Mouse (Mus musculus) midbrain, postnatal 0 days (tissue): ENCODE results near the gene Syce3. TPM values are rescaled to one million over a fixed set of nuclear protein-coding genes. Genes with fewer than 3 reads are reported as not detected.
A peak's percentile ranks its signal among the peaks of the same experiment; 100 is the strongest.
"Not testable (repeated sequence)": the region's sequence is repeated elsewhere in the genome, so short reads cannot be mapped to it uniquely, and the experiment has no call there.

Experiments used
- ATAC-seq: fragments of 200-750 bp; cut with Nextera tagmentation; 2 replicates; pipeline ENCODE4 v1.8.0; 2017; ENCODE audit warnings: moderate number of reproducible peaks, mild to moderate bottlenecking, moderate TSS enrichment, moderate library complexity; ENCODE audit not compliant: low FRiP score
- DNase-seq: peaks from one replicate; pipeline ENCODE4 v3.0.0-alpha.2; 2015; ENCODE audit warnings: low spot score
- H3K27ac ChIP-seq: fragments of 300-500 bp; sonication (generic); 2 replicates; pipeline ENCODE4 v1.5.1; 2014; ENCODE audit warnings: low read depth, mild to moderate bottlenecking, low read length, mixed read lengths
- H3K27me3 ChIP-seq: fragments of 300-500 bp; sonication (generic); 2 replicates; pipeline ENCODE4 v1.6.1; 2014; ENCODE audit warnings: low read length, control low read depth, mixed read lengths; ENCODE audit not compliant: insufficient read depth
- H3K36me3 ChIP-seq: fragments of 300-500 bp; sonication (generic); 2 replicates; pipeline ENCODE4 v1.6.1; 2014; ENCODE audit warnings: low read length, control low read depth, mixed read lengths; ENCODE audit not compliant: insufficient read depth
- H3K4me1 ChIP-seq: fragments of 300-500 bp; sonication (generic); 2 replicates; pipeline ENCODE4 v1.6.1; 2014; ENCODE audit warnings: mild to moderate bottlenecking, control low read depth, antibody characterized with exemption, low read length, mixed read lengths; ENCODE audit not compliant: insufficient read depth
- H3K4me2 ChIP-seq: fragments of 300-500 bp; sonication (generic); 2 replicates; pipeline ENCODE4 v1.6.1; 2014; ENCODE audit warnings: low read depth, mild to moderate bottlenecking, low read length, mixed read lengths; ENCODE audit not compliant: poor library complexity, severe bottlenecking
- H3K4me3 ChIP-seq: fragments of 300-500 bp; sonication (generic); 2 replicates; pipeline ENCODE4 v1.5.1; 2014; ENCODE audit warnings: low read depth, mild to moderate bottlenecking, low read length, moderate library complexity
- H3K9ac ChIP-seq: fragments of 300-500 bp; sonication (generic); replicated peaks from 2 replicates; pipeline ENCODE4 v1.6.1; 2014; ENCODE audit warnings: mild to moderate bottlenecking, low read length, moderate library complexity, mixed read lengths; ENCODE audit not compliant: poor library complexity, severe bottlenecking
- H3K9me3 ChIP-seq: fragments of 300-500 bp; sonication (generic); 2 replicates; pipeline ENCODE4 v1.6.1; 2016; ENCODE audit warnings: low read length, control low read depth
- CTCF ChIP-seq: IDR thresholded peaks from 2 replicates; pipeline ENCODE4 v1.5.1; 2016; ENCODE audit warnings: antibody characterized with exemption, mild to moderate bottlenecking
- WGBS: fragments of 180-500 bp; shearing (Covaris S2); extraction: QIAGEN DNeasy Blood & Tissue Kit; methylation state at CpG from one replicate; pipeline ENCODE4 v1.1.7; 2014; 5-methylcytosine and 5-hydroxymethylcytosine counted together
- polyA plus RNA-seq: library from polyadenylated mRNA; unstranded; fragments of >200 nt; fragmentation: Nextera tagmentation; extraction: Ambion mirVana; gene quantifications from 2 replicates; pipeline ENCODE4 v1.2.1, GENCODE M21; 2015
- total RNA-seq: library from RNA; depleted of rRNA; stranded (reverse); fragments of >200 nt; gene quantifications from 2 replicates; pipeline ENCODE4 v1.2.3, GENCODE M21; 2014

The Syce3 gene
- total and polyA plus RNA-seq, 2 experiments from 2014 or later, result not detected

DNA sequence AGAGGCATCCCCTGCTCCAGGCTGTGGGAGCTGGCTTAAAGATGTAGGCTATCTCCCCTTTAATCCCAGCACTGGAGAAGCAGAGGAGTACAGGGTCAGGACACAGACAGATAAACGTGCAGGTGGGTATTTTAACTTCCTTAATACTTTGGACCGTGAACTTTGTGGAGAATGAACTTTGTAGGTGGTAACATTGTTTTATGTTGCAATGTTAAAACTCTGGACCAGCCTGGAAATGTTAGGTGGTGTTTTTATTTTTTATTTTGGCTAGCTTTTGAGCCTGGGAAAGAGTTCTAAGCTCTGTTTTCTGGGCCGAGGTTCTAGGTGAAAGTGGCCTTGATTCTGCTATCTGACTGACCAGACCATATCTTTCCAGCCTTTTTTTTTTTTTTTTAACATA lies 21.0 kb upstream of the Syce3 start:
- DNase-seq (no peak), ATAC-seq (no peak)
- no peak overlapping the region for H3K27ac ChIP-seq
- H3K27me3 ChIP-seq, result no peaks in the 10 kb centered on the region
- H3K4me2 ChIP-seq, result no peak overlapping the region
- H3K36me3 ChIP-seq, result peaks cover 14% of the 10 kb centered on the region
- H3K9me3 ChIP-seq, result no peaks in the 10 kb centered on the region
- H3K4me3 ChIP-seq, result no peak overlapping the region
- H3K9ac ChIP-seq, result no peak overlapping the region
- H3K4me1 ChIP-seq, result 0 out of 2 replicates have a peak, but pooled peaks cover 2% of the 10 kb centered on the region
- 89% methylated on average over 3 of the region's 3 CpGs for WGBS
- no peak for TF ChIP-seq CTCF

- WGBS, result 89% methylated on average over 9 of the region's 9 CpGs
- not testable (repeated sequence) for H3K9ac ChIP-seq, H3K4me1 ChIP-seq, H3K27ac ChIP-seq, H3K27me3 ChIP-seq, DNase-seq, H3K4me3 ChIP-seq, H3K4me2 ChIP-seq, H3K9me3 ChIP-seq, ATAC-seq
- peaks cover 19% of the 10 kb centered on the region for H3K36me3 ChIP-seq
Observed at GRCm38 (mm10) chr15:89430771-89431170, 20.5 kb upstream of the Syce3 start.

- H3K4me1 ChIP-seq, result 0 out of 2 replicates have a peak, but pooled peaks cover 2% of the 10 kb centered on the region
- peak overlapping the region; percentile 96 for H3K4me2 ChIP-seq
- H3K27ac ChIP-seq, result peak overlapping the region; percentile 93
- 48% methylated on average over 6 of the region's 6 CpGs for WGBS
- no peaks in the 10 kb centered on the region for H3K27me3 ChIP-seq
- H3K36me3 ChIP-seq, result peaks cover 22% of the 10 kb centered on the region
- H3K9ac ChIP-seq, result peak overlapping the region; percentile 66; the same call in 1 of the 2 replicates
- no peak for DNase-seq
- H3K9me3 ChIP-seq, result no peaks in the 10 kb centered on the region
- peak overlapping the region; percentile 76 for H3K4me3 ChIP-seq
- no peak for ATAC-seq
- TF ChIP-seq CTCF, result peak; percentile 37
Observed at GRCm38 (mm10) chr15:89430341-89430740, 20.0 kb upstream of the Syce3 start.

DNA sequence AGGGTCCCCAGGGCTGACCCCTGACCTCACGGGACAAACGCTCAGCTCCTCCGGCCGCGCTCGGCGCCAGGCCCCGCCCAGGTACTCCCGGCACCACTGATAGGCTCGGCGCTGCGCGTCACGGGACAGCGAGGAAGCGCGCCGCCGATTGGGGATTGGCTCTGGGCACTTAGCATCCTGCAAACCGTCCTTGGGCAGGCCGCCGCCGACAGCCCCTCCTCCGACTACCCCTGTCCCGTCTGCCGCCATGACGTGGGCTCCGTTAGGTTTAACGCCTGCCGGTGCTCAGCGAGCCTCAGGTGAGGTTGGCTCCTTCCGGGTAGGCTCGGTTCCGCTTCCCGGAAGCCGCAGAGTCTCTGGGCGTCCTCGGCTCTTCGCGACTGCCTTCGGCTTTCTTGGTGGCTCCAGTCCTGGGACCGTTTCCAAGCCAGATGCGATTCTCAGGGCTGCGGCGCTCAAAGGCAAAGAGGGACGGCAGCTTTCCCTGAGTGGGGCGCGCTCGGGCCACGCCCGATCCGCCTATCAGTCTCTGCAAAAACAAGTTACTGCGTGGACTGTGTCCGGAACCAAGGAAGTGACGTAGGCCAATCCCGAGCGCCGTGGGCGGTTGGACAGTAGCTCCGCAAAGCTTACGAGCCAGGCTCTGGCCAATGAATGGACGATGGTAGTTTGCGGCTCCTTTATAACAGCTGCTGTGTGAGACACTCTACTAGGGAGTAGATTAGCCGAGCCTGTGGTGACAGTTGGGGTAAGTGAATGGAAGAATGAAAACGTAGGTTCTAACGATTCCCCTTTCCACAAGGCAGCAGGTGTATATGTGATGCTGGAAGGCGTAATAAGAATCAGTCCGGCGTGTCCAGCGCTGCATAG lies 19.3 kb upstream of the Syce3 start, which contains the start of the genes C730034F03Rik, Gm44502 and Chkb:
TSS of gene C730034F03Rik (plus strand) at position 238 of the 870 bp plus-strand sequence.
TSS of gene Gm44502 (minus strand) at position 345 of the 870 bp plus-strand sequence.
TSS of gene Chkb (minus strand) at position 557 of the 870 bp plus-strand sequence.
- DNase-seq (peak; percentile 99), ATAC-seq (peak; percentile 95)
- Histone ChIP-seq H3K4me1 (0 out of 2 replicates have a peak, but pooled peaks cover 2% of the 10 kb centered on the region), H3K4me3 (peak within 1 kb of the TSS; percentile 76), H3K9me3 (no peaks in the 10 kb centered on the region), H3K36me3 (peaks cover 24% of the 10 kb centered on the region), H3K9ac (peak within 1 kb of the TSS; percentile 66), H3K27me3 (no peaks in the 10 kb centered on the region), H3K27ac (peak within 1 kb of the TSS; percentile 93), H3K4me2 (peak within 1 kb of the TSS; percentile 96)
- under 1% methylated on average over 63 of the region's 70 CpGs for WGBS
- TF ChIP-seq CTCF, result no peak

GRCm38 (mm10) chr15:89428821-89429351 lies 18.6 kb upstream of the Syce3 start:
- Histone ChIP-seq H3K27me3 (no peaks in the 10 kb centered on the region), H3K27ac (peak overlapping the region; percentile 93), H3K4me2 (peak overlapping the region; percentile 96), H3K9ac (peak overlapping the region; percentile 66), H3K4me1 (0 out of 2 replicates have a peak, but pooled peaks cover 2% of the 10 kb centered on the region), H3K4me3 (peak overlapping the region; percentile 76), H3K36me3 (peaks cover 24% of the 10 kb centered on the region), H3K9me3 (no peaks in the 10 kb centered on the region)
- no peak for TF ChIP-seq CTCF
- 4% methylated on average over 22 of the region's 22 CpGs for WGBS
- DNase-seq, result no peak
- ATAC-seq, result peak; percentile 42
